Mouse (Mus musculus): Measurements from ENCODE around the gene Sympk. TPM values are rescaled to one million over a fixed set of nuclear protein-coding genes. Genes with fewer than 3 reads are reported as not detected.

The Sympk gene
- total RNA-seq, 2 experiments from 2014 or later: 85.2 to 93.9 TPM

GRCm38 (mm10) chr7:19007026-19007977 lies 16.9 kb upstream of the Sympk start:
- DNase-seq: no peak

- DNase-seq: no peak
These were observed 13.6 kb upstream of the Sympk start for GRCm38 (mm10) chr7:19010581-19010980.

- peak; percentile 58 to 61 for DNase-seq
These were observed 12.1 kb upstream of the Sympk start for GRCm38 (mm10) chr7:19012025-19012621.

GRCm38 (mm10) chr7:19012882-19013281 lies 11.3 kb upstream of the Sympk start:
- DNase-seq: no peak

GRCm38 (mm10) chr7:19014452-19014851 lies 9.7 kb upstream of the Sympk start:
- DNase-seq: no peak

GRCm38 (mm10) chr7:19016042-19016441 lies 8.1 kb upstream of the Sympk start:
- DNase-seq: no peak

- no peak for DNase-seq
These were observed 6.3 kb upstream of the Sympk start for GRCm38 (mm10) chr7:19017909-19018308.

- no peak for DNase-seq
These were observed 3.1 kb upstream of the Sympk start for GRCm38 (mm10) chr7:19021048-19021447.

- DNase-seq: no peak
These were observed 1.8 kb upstream of the Sympk start for GRCm38 (mm10) chr7:19022189-19022958.

GRCm38 (mm10) chr7:19023357-19023814 lies 791 bp upstream of the Sympk start, which contains the start of gene Foxa3:
TSS of gene Foxa3 (minus strand) at chr7:19023538.
- DNase-seq: peak; percentile 47 to 51

GRCm38 (mm10) chr7:19024581-19025255 lies 541 bp downstream of the Sympk start:
- peak; percentile 19 to 46 for DNase-seq

GRCm38 (mm10) chr7:19028067-19028466 lies 3.9 kb downstream of the Sympk start:
- no peak for DNase-seq

- peak; percentile 25 to 62 for DNase-seq
These were observed 5.0 kb downstream of the Sympk start for GRCm38 (mm10) chr7:19029084-19029653.

- no peak for DNase-seq
These were observed 7.5 kb downstream of the Sympk start for GRCm38 (mm10) chr7:19031641-19032040.

- no peak for DNase-seq
These were observed 20.4 kb downstream of the Sympk start for GRCm38 (mm10) chr7:19044616-19045015.

- peak in 1 of 2 experiments; percentile 36 for DNase-seq
These were observed 22.3 kb downstream of the Sympk start for GRCm38 (mm10) chr7:19046286-19047069.

GRCm38 (mm10) chr7:19048006-19048527 lies 23.9 kb downstream of the Sympk start:
- no peak for DNase-seq

GRCm38 (mm10) chr7:19049252-19049651 lies 25.1 kb downstream of the Sympk start:
- DNase-seq: no peak

GRCm38 (mm10) chr7:19050172-19050571 lies 26.0 kb downstream of the Sympk start:
- DNase-seq: peak in 1 of 2 experiments; percentile 22

GRCm38 (mm10) chr7:19051161-19051560 lies 27.0 kb downstream of the Sympk start:
- peak; percentile 38 to 43 for DNase-seq

Measured in heart, adult 18-20 months (tissue).